Mouse (Mus musculus): Measurements from ENCODE around the gene Jup.
"Not testable (repeated sequence)": the region's sequence is repeated elsewhere in the genome, so short reads cannot be mapped to it uniquely, and the experiment has no call there.

Jup gene

GRCm38 (mm10) chr11:100357408-100357807 lies 40.2 kb downstream of the Jup start:
- DNase-seq (ENCODE audit: low spot score in 2 of 2): no peak

GRCm38 (mm10) chr11:100356819-100357211 lies 40.7 kb downstream of the Jup start:
- DNase-seq (ENCODE audit: low spot score in 2 of 2): no peak

- peak; percentile 57 to 71 for DNase-seq (ENCODE audit: low spot score in 2 of 2)
Measured at GRCm38 (mm10) chr11:100355972-100356818, 41.4 kb downstream of the Jup start, which contains the start of gene Hap1. Gene Hap1, minus strand, starts transcription at chr11:100356128.

- DNase-seq (ENCODE audit: low spot score in 2 of 2): peak; percentile 56 to 62
Measured at GRCm38 (mm10) chr11:100355151-100355951, 42.2 kb downstream of the Jup start.

GRCm38 (mm10) chr11:100352076-100352857 lies 45.3 kb downstream of the Jup start:
- DNase-seq (ENCODE audit: low spot score in 2 of 2): no peak

GRCm38 (mm10) chr11:100344269-100344668 lies 53.3 kb downstream of the Jup start:
- no peak for DNase-seq (ENCODE audit: low spot score in 2 of 2)

- no peak for DNase-seq (ENCODE audit: low spot score in 2 of 2)
Measured at GRCm38 (mm10) chr11:100335731-100336130, 61.8 kb downstream of the Jup start.

GRCm38 (mm10) chr11:100333944-100334457 lies 63.6 kb downstream of the Jup start, which contains the start of gene Gast:
Gene Gast, plus strand, starts transcription at chr11:100334407.
- no peak for DNase-seq (ENCODE audit: low spot score in 2 of 2)

- no peak for DNase-seq (ENCODE audit: low spot score in 2 of 2)
Measured at GRCm38 (mm10) chr11:100332766-100333515, 64.6 kb downstream of the Jup start.

- not testable (repeated sequence) for DNase-seq (ENCODE audit: low spot score in 2 of 2)
Measured at GRCm38 (mm10) chr11:100330816-100331375, 66.7 kb downstream of the Jup start.

GRCm38 (mm10) chr11:100330235-100330634 lies 67.3 kb downstream of the Jup start:
- no peak for DNase-seq (ENCODE audit: low spot score in 2 of 2)

- no peak for DNase-seq (ENCODE audit: low spot score in 2 of 2)
Measured at GRCm38 (mm10) chr11:100327761-100328160, 69.8 kb downstream of the Jup start.

- no peak for DNase-seq (ENCODE audit: low spot score in 2 of 2)
Measured at GRCm38 (mm10) chr11:100327316-100327715, 70.2 kb downstream of the Jup start.

- no peak for DNase-seq (ENCODE audit: low spot score in 2 of 2)
Measured at GRCm38 (mm10) chr11:100325062-100325629, 72.4 kb downstream of the Jup start.

GRCm38 (mm10) chr11:100323578-100323977 lies 74.0 kb downstream of the Jup start:
- DNase-seq (ENCODE audit: low spot score in 2 of 2): peak in 1 of 2 experiments; percentile 39

- no peak for DNase-seq (ENCODE audit: low spot score in 2 of 2)
Measured at GRCm38 (mm10) chr11:100322591-100323258, 74.8 kb downstream of the Jup start.

GRCm38 (mm10) chr11:100321479-100322305 lies 75.9 kb downstream of the Jup start:
- DNase-seq (ENCODE audit: low spot score in 2 of 2): not testable (repeated sequence)

GRCm38 (mm10) chr11:100320701-100321410 lies 76.7 kb downstream of the Jup start:
- DNase-seq (ENCODE audit: low spot score in 2 of 2): not testable (repeated sequence)

Data from frontal cortex, postnatal 10 days (tissue).